Mouse (Mus musculus) embryonic facial prominence, embryonic 13.5 days (tissue): ENCODE data around the gene Gfod2. TPM values are rescaled to one million over a fixed set of nuclear protein-coding genes. Genes with fewer than 3 reads are reported as not detected.

Experiments
- ATAC-seq: fragments of 200-750 bp; cut with Nextera tagmentation; 2 replicates; pipeline ENCODE4 v1.8.0; 2017; ENCODE audit warnings: low read depth; ENCODE audit not compliant: insufficient number of reproducible peaks, insufficient read depth, low FRiP score, low TSS enrichment
- H3K27ac ChIP-seq: fragments of 300-500 bp; sonication (generic); 2 replicates; pipeline ENCODE4 v1.5.1; 2015; ENCODE audit warnings: moderate library complexity, mild to moderate bottlenecking, inconsistent platforms
- H3K27me3 ChIP-seq: fragments of 300-500 bp; sonication (generic); 2 replicates; pipeline ENCODE4 v1.6.1; 2015; ENCODE audit warnings: mild to moderate bottlenecking, inconsistent platforms
- H3K36me3 ChIP-seq: fragments of 300-500 bp; sonication (generic); 2 replicates; pipeline ENCODE4 v1.6.1; 2015; ENCODE audit warnings: mild to moderate bottlenecking, inconsistent platforms
- H3K4me1 ChIP-seq: fragments of 300-500 bp; sonication (generic); 2 replicates; pipeline ENCODE4 v1.6.1; 2015; ENCODE audit warnings: inconsistent platforms
- H3K4me2 ChIP-seq: fragments of 300-500 bp; sonication (generic); 2 replicates; pipeline ENCODE4 v1.6.1; 2015; ENCODE audit warnings: moderate library complexity, mild to moderate bottlenecking, inconsistent platforms
- H3K4me3 ChIP-seq: fragments of 300-500 bp; sonication (generic); 2 replicates; pipeline ENCODE4 v1.5.1; 2015; ENCODE audit warnings: mild to moderate bottlenecking, inconsistent platforms
- H3K9ac ChIP-seq: fragments of 300-500 bp; sonication (generic); 2 replicates; pipeline ENCODE4 v1.6.1; 2015; ENCODE audit warnings: mild to moderate bottlenecking, inconsistent platforms
- H3K9me3 ChIP-seq: fragments of 300-500 bp; sonication (generic); 2 replicates; pipeline ENCODE4 v1.6.1; 2016; ENCODE audit warnings: inconsistent platforms
- WGBS: fragments of 180-500 bp; shearing (Covaris S2); methylation state at CpG from one replicate; pipeline ENCODE4 v1.1.7; 2015; ENCODE audit warnings: mixed read lengths; 5-methylcytosine and 5-hydroxymethylcytosine counted together
- polyA plus RNA-seq: library from polyadenylated mRNA; unstranded; fragments of >200 nt; fragmentation: Nextera tagmentation; extraction: Ambion mirVana; gene quantifications from 2 replicates; pipeline ENCODE4 v1.2.1, GENCODE M21; 2015

Gfod2 gene
- polyA plus RNA-seq, 1 experiment from 2014 or later = 27.5 TPM

DNA sequence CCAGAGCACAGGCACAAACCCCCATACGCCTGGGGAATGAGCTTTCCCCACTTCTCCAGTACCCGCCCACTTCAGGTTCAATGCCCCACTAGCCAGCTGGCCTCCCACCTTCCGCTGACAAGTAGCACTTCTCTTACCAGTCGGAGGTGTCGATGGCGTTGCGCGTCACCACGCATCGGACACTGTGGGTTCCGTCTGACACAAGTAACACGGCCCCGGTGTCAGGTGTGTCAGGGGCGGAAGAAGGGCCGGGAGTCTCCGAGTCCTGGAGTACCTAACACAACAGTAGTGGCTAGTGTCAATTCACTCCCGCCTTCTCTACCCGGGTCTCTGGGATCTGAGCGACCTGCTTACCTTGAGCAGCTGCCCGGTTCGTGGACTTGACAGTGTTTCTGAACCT is 57.9 kb downstream of the Gfod2 start:
- Histone ChIP-seq H3K4me3 (peak overlapping the region; percentile 72), H3K4me2 (peak overlapping the region; percentile 91), H3K9me3 (no peaks in the 10 kb centered on the region), H3K27me3 (0 out of 2 replicates have a peak, but pooled peaks cover under 1% of the 10 kb centered on the region), H3K27ac (peak overlapping the region; percentile 94), H3K36me3 (peaks cover 48% of the 10 kb centered on the region), H3K9ac (peak overlapping the region; percentile 82), H3K4me1 (peaks cover 18% of the 10 kb centered on the region)
- ATAC-seq = 0 out of 2 replicates have a peak, but pooled peaks have one; percentile 2
- WGBS = under 1% methylated on average over 21 of the region's 21 CpGs

DNA sequence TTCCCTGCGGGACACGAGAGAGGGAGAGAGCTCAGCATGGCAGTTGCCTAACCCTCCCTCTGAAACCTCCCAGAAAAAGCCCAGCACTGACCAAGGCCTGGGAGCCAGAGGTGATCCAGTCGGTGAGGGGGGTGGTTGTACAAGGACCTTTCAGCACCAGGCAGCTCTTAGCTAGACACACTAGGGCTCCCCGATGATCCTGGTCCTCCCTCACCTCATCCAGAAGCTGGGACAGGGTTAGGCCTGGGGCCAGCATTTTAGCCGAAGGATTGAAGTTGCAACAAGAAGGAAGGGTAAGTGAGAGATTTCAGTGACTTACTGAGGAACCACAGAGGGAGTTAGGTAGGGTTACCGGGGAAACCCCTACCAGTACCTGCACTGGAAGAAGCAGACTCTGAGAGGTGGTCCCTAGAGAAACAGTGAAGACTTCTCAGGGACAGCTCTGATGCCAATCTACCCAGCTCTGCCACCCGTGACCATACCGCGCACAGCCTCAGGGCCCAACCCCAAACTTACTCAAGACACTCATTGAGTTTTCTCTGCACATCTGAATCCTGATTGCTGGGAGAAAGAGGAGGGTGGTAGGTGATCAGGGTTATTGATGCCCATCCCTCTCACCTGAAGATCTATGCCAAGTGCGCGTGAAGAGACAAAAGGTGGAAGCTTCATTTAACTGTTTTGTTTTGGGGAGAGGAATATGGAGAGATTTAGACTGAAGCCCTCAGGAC is 58.8 kb downstream of the Gfod2 start:
- H3K36me3 ChIP-seq = peaks cover 48% of the 10 kb centered on the region
- no peaks in the 10 kb centered on the region for H3K9me3 ChIP-seq
- peak overlapping the region; percentile 82 for H3K9ac ChIP-seq
- H3K4me2 ChIP-seq = peak overlapping the region; percentile 91
- H3K27me3 ChIP-seq = peaks cover 10% of the 10 kb centered on the region
- WGBS = 84% methylated on average over 11 of the region's 11 CpGs
- H3K4me3 ChIP-seq = peak overlapping the region; percentile 72
- ATAC-seq = no peak
- no peak overlapping the region for H3K27ac ChIP-seq
- peaks cover 18% of the 10 kb centered on the region for H3K4me1 ChIP-seq

DNA sequence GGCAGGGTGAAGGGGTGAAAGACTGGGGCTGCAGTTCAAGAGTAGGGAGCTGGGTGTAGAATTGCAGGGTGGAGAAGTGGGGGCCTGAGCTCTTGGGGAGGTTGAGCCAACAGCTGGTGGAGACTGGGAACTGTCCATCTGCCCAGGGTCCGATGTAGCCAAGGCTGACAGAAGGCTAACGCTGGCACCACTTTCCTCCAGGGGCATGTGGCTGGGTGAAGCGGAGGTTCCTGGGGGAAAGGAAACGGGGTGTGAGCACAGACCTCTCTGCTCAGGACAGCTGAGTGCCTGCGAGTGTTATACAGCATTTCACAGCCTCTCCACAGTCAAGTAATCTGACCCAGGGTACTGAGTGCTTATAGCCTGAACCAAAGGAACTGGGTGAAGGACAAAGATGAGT is 59.7 kb downstream of the Gfod2 start:
- H3K9me3 ChIP-seq = no peaks in the 10 kb centered on the region
- H3K4me3 ChIP-seq = no peak overlapping the region
- H3K27ac ChIP-seq = no peak overlapping the region
- no peak overlapping the region for H3K9ac ChIP-seq
- H3K27me3 ChIP-seq = peaks cover 17% of the 10 kb centered on the region
- H3K36me3 ChIP-seq = peaks cover 39% of the 10 kb centered on the region
- ATAC-seq = no peak
- peaks cover 26% of the 10 kb centered on the region for H3K4me1 ChIP-seq
- 85% methylated on average over 5 of the region's 5 CpGs for WGBS
- H3K4me2 ChIP-seq = no peak overlapping the region

DNA sequence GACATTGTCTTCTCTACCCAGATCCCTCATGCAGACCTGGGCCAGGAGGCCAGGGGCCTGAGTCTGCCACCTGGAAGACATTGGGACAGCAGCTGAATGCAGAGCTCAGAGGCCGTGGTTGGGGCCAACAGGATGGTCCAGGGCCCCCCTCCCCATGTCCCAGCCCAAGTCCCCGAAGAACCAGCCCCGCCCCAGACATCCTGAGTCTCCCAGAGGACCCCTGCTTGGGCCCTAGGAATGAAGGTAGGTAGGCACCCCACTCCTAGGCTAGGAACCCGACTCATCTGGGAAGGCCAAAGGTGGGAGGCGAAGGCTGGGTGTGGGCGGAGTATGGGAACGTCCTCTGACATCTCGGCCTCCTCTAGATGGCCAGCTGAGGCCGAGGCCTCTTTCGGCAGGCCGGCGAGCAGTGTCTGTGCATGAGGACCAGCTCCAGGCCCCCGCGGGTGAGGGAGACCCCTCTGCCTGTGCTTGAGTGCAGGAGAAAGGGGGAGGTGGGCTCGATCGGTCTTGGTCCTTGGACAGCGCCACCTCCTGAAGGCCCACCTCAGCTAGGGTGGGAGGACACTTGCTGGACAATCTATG is 61.2 kb downstream of the Gfod2 start:
- H3K4me1 ChIP-seq = peaks cover 27% of the 10 kb centered on the region
- 93% methylated on average over 17 of the region's 17 CpGs for WGBS
- H3K9me3 ChIP-seq = no peaks in the 10 kb centered on the region; the same call in 1 of the 2 replicates
- no peak for ATAC-seq
- peaks cover 17% of the 10 kb centered on the region for H3K27me3 ChIP-seq
- peaks cover 29% of the 10 kb centered on the region for H3K36me3 ChIP-seq
- no peak overlapping the region for H3K27ac ChIP-seq
- no peak overlapping the region for H3K4me2 ChIP-seq
- H3K4me3 ChIP-seq = no peak overlapping the region
- no peak overlapping the region for H3K9ac ChIP-seq

DNA sequence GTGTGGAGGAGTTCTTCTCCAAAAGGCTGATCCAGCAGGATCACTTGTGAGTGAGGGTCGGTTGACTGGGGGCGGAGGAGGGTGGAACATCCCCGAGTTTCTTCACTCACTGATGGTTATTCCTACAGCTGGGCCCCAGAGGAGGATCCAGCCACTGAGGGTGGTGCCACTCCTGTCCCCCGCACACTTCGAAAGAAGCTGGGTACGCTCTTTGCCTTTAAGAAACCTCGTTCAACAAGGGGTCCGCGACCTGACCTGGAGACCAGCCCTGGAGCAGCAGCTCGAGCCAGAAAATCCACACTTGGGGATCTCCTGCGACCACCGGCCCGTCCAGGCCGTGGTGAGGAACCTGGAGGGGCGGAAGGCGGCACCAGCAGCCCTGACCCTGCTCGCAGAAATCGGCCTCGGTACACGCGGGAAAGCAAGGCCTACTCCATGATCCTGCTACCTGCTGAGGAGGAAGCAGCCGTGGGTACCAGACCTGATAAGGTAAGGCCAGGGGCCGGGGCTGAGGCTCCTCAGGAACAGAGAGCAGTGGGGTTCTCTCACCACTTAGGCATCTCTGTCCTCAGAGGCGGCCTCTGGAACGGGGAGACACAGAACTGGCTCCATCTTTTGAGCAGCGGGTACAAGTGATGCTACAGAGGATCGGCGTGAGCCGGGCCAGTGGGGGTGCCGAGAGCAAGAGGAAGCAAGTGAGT is 63.2 kb downstream of the Gfod2 start:
- no peak for ATAC-seq
- H3K9me3 ChIP-seq = no peaks in the 10 kb centered on the region; the same call in 1 of the 2 replicates
- no peak overlapping the region for H3K27ac ChIP-seq
- peaks cover 18% of the 10 kb centered on the region for H3K4me1 ChIP-seq
- H3K36me3 ChIP-seq = peaks cover 29% of the 10 kb centered on the region
- no peak overlapping the region for H3K4me3 ChIP-seq
- H3K27me3 ChIP-seq = peaks cover 17% of the 10 kb centered on the region
- 79% methylated on average over 30 of the region's 30 CpGs for WGBS
- 0 out of 2 replicates have a peak overlapping the region, but pooled peaks have one; percentile 2 for H3K9ac ChIP-seq
- no peak overlapping the region for H3K4me2 ChIP-seq

DNA sequence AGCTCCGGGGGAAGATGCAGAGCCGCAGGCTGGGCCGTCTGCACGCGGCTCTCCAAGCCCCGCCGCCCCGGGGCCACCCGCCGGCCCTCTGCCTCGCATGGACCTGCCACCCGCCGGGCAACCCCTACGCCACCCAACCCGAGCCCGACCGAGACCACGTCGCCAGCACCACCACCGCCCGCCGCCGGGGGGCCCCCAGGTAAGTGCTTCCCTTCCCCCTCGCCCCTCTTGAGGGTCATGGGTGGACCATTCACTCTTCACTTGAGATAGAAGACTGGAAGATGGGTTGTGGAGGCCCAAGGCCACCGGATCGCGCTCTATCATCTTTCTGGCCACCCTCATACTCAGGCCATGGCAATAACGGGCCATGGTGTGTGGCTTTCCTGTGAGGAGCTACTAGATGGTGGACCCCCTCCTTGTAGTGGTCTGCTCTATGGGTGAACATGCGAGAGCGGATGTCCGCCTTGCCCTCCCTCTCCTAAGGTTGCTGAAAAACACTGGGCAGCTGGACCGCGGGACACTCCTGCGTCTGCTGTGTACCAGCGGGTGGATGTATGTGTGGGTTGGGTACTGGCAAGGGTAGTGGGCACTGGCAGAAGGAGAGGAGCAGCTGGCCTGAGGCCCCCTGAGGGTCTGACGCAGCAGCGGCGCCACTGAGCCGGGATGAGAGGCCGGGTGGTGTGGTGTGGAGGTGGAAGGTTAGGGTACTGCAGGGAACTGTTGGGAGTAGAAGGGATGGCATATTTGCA is 64.2 kb downstream of the Gfod2 start:
- Histone ChIP-seq H3K27me3 (peaks cover 17% of the 10 kb centered on the region), H3K36me3 (peaks cover 29% of the 10 kb centered on the region), H3K9me3 (no peaks in the 10 kb centered on the region; the same call in 1 of the 2 replicates), H3K4me2 (peak overlapping the region; percentile 96), H3K27ac (no peak overlapping the region), H3K9ac (peak overlapping the region; percentile 67), H3K4me1 (peaks cover 11% of the 10 kb centered on the region), H3K4me3 (peak overlapping the region; percentile 50)
- 8% methylated on average over 40 of the region's 40 CpGs for WGBS
- no peak for ATAC-seq

DNA sequence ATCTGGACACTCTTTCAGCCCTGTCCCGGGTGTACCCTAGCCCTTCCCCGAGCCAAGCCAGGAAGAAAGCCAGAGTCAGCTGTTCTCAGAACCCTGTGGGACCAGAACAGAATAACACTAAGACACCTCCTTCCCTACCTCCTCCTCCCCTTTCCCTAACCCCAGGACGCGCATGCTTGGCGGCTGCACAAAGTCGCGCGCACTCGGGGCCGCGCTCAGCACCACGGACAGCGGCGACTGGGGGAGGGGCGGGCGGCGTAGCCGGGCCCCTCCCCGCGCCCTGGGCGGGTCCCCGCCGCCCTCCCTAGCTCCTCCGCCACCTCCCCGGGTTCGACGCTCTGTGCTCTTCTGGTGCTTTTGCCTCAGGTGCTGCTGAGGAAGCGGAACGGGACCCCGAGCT is 64.8 kb downstream of the Gfod2 start:
- H3K9ac ChIP-seq = peak overlapping the region; percentile 67
- no peaks in the 10 kb centered on the region; the same call in 1 of the 2 replicates for H3K9me3 ChIP-seq
- peaks cover 17% of the 10 kb centered on the region for H3K27me3 ChIP-seq
- peaks cover 11% of the 10 kb centered on the region for H3K4me1 ChIP-seq
- H3K36me3 ChIP-seq = peaks cover 27% of the 10 kb centered on the region
- no peak for ATAC-seq
- WGBS = 2% methylated on average over 30 of the region's 30 CpGs
- peak overlapping the region; percentile 50 for H3K4me3 ChIP-seq
- no peak overlapping the region for H3K27ac ChIP-seq
- peak overlapping the region; percentile 96 for H3K4me2 ChIP-seq

DNA sequence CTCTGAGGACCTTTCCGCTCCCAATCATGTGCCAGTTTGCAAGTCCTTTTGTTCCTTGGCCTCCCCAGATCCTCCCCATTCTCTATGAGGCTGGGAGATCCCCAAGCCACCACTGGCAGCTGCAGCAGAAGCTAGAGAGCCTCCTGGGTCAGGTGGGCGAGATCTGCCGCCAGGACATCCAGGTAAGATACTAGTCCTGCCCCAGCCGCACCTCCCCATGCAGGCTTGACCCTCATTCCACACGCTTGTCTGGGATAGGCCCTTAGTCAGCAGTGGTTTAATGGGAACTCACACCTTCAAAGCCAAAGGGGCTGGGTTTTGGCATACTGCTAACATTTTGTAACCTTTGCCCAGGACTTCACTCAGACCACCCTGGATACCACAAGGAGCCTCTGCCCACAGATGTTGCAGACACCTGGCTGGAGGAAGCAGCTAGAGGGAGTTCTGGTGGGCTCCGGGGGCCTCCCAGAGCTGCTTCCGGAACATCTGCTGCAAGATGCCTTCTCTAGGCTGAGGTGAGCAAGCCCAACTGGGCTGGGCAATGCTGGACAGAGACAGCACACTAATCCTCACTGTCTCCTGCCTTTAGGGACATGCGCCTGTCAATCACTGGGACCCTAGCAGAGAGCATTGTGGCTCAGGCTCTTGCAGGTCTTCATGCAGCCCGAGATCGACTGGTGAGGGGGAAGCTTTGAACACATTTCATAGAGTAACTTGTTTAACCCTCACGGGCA is 65.8 kb downstream of the Gfod2 start:
- Histone ChIP-seq H3K27me3 (peaks cover 17% of the 10 kb centered on the region), H3K4me2 (no peak overlapping the region), H3K4me3 (no peak overlapping the region), H3K9ac (no peak overlapping the region), H3K4me1 (peaks cover 11% of the 10 kb centered on the region), H3K9me3 (no peaks in the 10 kb centered on the region; the same call in 1 of the 2 replicates), H3K27ac (no peak overlapping the region), H3K36me3 (peaks cover 17% of the 10 kb centered on the region)
- ATAC-seq = no peak
- WGBS = 96% methylated on average over 11 of the region's 11 CpGs

DNA sequence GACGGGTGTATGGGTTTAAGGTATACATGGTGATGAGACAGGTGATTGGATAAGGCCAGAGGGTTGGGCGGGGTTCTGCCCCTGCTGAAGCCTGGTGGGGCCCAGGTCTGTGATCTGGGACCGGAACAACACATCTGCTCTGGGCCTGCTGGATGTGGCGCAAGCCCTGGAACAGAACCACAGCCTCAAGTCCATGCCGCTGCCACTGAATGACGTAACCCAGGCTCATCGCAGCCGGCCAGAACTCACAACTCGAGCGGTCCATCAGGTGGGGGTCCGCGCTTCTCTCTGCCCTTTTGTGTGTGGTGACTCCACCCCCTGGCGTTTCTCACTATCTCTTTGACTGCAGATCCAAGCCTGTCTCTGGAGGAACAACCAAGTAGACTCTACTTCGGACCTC is 67.5 kb downstream of the Gfod2 start:
- 82% methylated on average over 14 of the region's 14 CpGs for WGBS
- no peak overlapping the region for H3K9ac ChIP-seq
- no peaks in the 10 kb centered on the region; the same call in 1 of the 2 replicates for H3K9me3 ChIP-seq
- H3K27ac ChIP-seq = no peak overlapping the region
- H3K4me3 ChIP-seq = no peak overlapping the region
- no peak overlapping the region for H3K4me2 ChIP-seq
- peaks cover 13% of the 10 kb centered on the region for H3K4me1 ChIP-seq
- peaks cover 17% of the 10 kb centered on the region for H3K27me3 ChIP-seq
- no peak for ATAC-seq
- peaks cover 3% of the 10 kb centered on the region; the same call in 1 of the 2 replicates for H3K36me3 ChIP-seq

DNA sequence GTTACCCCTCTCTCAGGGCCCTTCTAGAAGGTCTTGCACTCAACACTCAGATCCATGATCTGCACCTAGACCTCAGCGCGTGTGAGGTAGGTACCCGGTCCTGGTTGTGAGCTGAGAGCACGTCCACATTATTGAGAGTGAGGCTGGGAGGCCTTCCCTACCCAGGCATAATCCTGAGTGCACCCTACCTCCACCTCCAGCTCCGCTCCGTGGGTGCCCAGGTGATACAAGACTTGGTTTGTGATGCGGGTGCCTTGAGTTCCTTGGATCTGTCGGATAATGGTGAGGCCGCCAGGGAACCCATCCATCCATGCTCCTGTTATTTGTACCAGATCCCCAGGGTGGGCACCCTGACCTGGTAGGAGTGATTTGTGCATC is 68.5 kb downstream of the Gfod2 start:
- Histone ChIP-seq H3K9me3 (no peaks in the 10 kb centered on the region; the same call in 1 of the 2 replicates), H3K4me3 (no peak overlapping the region), H3K36me3 (peaks cover 3% of the 10 kb centered on the region; the same call in 1 of the 2 replicates), H3K4me1 (peaks cover 20% of the 10 kb centered on the region), H3K27ac (no peak overlapping the region), H3K4me2 (no peak overlapping the region), H3K9ac (no peak overlapping the region), H3K27me3 (peaks cover 11% of the 10 kb centered on the region)
- ATAC-seq = no peak
- 87% methylated on average over 9 of the region's 9 CpGs for WGBS
